Mouse (Mus musculus): ENCODE results near the gene Slc25a38.
A peak's percentile ranks its signal among the peaks of the same experiment; 100 is the strongest.

Slc25a38 gene

DNA sequence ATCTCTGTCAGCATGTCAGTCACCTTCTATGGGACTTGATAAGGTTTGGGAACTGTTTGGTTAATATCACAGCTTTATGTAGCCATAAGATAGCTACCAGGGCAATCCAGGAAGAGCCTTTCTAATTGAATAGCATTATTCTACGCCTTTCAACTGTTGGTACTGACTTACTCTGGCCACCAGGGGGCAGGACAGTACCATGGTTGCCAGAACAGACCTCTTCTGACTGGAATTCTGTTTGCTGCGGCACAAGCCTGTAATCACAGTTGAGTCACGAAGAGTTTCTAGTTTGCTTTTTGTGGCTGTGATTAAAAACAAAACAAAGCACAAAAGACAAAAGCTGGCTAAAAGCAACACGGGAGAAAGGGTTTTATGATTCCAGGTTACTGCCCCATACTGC is 30.5 kb downstream of the Slc25a38 start:
- DNase-seq (ENCODE audit: low spot score in 2 of 2): peak; percentile 77 to 78

DNA sequence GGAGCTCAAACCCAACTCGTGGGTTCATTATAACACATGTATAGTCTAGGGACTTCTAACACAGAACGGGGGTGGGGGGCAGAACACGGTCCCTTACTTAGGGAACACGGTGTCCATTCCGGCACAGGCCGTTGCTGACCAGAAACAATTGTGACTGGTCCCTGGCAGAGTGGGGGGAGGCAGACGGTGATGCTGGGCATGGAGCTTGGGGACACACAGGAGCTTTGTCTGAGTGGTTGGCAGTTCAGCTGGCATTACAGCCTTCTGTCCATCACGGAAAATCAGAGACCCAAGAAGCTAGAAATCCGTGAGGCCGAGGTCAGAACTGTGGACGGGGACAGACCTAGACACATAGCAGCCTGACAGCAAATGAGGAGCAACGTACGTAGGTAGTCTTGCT is 34.3 kb downstream of the Slc25a38 start:
- DNase-seq (ENCODE audit: low spot score in 2 of 2): no peak

DNA sequence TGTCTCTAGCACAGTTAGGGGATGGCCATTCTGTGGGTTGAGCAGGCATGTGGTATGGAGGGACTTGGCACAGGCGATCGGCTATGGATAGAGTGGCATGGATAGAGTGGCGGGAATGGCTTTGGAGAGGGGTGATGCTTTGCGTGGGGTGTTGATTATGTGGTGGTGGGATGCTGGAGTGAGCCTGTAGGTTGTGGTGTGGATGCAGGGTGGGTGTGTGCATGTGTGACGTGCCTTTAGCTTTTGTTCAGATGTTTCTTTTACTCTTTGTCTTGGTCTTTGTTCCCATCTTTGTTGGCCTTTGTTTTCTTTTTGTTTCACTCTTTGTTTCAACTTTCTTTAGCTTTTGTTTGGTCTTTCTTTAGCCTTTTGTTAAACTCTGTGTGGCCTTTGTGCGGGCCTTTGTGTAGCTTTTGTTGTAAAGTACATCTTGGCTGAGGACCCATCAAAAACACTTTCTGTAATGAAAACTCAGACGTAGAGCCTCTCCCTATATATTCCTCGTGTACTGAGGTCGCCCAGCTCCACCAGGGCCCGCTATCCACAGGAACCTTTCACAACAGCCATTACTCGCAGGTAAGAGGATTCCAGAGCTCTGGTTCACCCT is 39.2 kb downstream of the Slc25a38 start, which contains the start of gene Mobp:
Mobp (plus strand) TSS at position 486 of the 607 bp plus-strand sequence.
- no peak for DNase-seq (ENCODE audit: low spot score in 2 of 2)

DNA sequence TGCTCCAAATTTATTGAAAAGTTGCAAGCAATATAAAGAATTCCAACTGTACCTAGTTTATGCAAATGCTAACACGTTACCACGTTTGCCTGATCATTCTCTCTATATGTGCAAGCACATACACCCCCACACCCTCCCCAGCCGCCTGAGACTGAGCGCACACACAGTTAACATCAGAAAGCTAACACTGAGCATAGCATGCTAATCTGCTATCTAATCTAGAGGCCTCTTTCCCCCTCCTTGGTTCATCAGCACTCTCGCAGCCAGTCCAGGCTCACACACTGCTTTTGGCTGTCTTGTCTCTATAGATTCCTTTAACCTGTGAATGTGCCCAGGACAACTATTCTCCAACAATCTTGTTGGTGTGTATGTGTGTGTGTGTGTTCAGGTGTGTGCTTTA is 41.0 kb downstream of the Slc25a38 start:
- DNase-seq (ENCODE audit: low spot score in 2 of 2): no peak

DNA sequence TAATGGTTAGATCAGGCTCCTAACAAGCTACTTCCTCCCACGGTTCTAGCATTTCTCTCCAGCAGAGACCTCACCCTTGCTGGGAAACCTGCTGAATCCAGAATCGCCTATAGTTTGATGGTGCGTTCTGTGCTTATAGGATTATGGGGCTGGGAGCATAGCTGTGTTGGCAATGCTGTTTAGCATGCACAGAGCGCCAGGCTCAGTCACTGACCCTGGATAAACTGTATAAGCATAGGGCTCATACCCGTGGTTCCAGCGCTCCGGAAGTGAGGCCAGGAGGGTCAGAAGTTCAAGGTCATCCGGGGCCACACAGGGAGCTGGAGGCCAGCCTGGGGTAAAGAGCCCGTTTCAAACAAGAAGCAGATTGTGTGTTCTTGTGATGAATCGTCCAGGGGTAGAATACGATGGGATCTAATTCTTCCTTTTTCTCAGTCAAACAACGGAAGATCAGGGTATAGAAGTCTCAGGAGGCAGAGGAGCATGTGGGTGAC is 41.8 kb downstream of the Slc25a38 start:
- DNase-seq (ENCODE audit: low spot score in 2 of 2): no peak

DNA sequence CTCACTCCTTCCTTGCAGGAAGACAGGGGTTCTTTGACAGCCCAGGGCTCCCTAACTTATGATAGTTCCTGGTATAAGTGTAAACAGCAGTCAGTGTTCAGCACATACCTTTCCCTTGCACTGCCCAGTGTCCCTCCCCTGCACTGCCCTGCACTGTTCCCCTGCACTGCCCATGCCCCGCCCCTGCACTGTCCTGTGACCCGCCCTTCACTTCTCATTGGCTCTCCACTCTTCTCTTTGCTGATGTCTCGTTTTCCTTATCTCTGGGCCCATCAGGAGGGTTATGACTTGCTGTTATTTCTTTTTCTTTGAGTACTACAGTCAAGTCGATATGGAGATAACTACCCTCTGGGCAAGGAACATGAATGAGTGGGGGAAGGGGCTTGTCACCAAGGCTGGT is 47.9 kb downstream of the Slc25a38 start:
- no peak for DNase-seq (ENCODE audit: low spot score in 2 of 2)

DNA sequence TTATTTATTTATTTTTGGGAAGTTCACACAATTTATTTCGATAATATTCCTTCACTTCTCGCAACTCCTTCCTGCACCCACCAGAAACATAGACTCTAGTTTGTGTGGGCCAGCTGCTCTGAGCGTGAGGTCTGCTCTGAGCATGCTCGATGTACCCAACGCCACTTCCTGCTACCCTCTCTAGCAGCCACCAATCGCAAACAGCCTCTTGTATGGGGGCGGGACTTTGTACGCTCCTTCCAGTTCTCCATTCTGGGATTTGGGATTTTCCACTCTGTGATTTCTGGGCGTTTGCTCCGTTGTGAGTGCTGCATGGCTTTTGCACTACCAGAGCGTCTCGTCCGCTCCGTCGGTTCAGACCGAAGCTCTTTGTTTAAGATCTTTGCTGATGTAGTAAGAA is 53.7 kb downstream of the Slc25a38 start:
- DNase-seq (ENCODE audit: low spot score in 2 of 2): no peak

DNA sequence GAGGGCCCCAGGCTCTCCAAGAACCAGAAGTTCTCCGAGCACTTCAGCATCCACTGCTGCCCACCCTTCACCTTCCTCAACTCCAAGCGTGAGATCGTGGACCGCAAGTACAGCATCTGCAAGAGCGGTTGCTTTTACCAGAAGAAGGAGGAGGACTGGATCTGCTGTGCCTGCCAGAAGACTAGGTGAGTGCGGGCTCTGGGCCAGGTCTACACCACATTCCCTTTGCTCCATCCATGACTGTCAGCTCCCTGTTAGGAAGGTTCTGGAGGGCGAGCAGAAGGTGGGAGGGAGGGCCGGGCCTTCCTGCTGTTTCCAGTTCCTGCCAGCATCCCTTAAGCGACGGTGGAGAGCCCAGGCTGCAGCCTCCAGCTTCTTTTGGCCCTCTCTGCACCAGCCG is 57.7 kb downstream of the Slc25a38 start:
- no peak for DNase-seq (ENCODE audit: low spot score in 2 of 2)

DNA sequence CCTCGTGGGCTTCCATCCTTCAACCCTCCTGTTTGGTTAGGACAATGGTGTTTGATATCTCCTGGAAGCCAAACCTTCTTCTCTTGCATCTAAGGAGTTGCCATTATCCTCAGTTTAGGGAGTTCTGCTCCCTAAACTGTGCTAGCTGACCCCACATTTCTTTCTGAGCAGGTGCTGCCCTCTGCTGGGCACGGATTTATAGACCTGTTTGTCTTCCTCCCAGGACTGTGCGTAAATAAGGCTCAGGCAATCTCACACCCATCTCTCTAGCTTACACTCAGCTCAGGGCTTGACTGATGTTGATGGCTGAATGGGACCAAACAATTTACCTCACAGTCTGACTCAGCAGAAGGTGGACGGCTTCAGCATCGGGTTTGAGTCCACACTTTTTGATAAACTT is 61.1 kb downstream of the Slc25a38 start:
- peak; percentile 64 to 66 for DNase-seq (ENCODE audit: low spot score in 2 of 2)

Measured in frontal cortex, postnatal 36 days (tissue).